Mouse (Mus musculus): ENCODE results near the gene Abcc12. TPM values are rescaled to one million over a fixed set of nuclear protein-coding genes. Genes with fewer than 3 reads are reported as not detected.

The Abcc12 gene
- total and polyA plus RNA-seq, 2 experiments from 2014 or later: 0.11 to 0.12 TPM

GRCm38 (mm10) chr8:86555564-86555963 lies 24.9 kb downstream of the Abcc12 start:
- no peaks in the 10 kb centered on the region for H3K4me1 ChIP-seq (ENCODE audit: insufficient read depth, low read length)
- H3K4me3 ChIP-seq (ENCODE audit: low read depth, low read length): no peak overlapping the region
- no peak for TF ChIP-seq CTCF (IDR thresholded peaks at IDR 0.05)
- ATAC-seq (ENCODE audit: low FRiP score) (no peak), DNase-seq (ENCODE audit: low spot score) (no peak)
- no peaks in the 10 kb centered on the region for H3K27me3 ChIP-seq (ENCODE audit: insufficient read depth, low read length)
- H3K9me3 ChIP-seq (ENCODE audit: low read length): no peaks in the 10 kb centered on the region
- H3K4me2 ChIP-seq (ENCODE audit: low read depth, low read length, poor library complexity, severe bottlenecking): no peak overlapping the region
- no peaks in the 10 kb centered on the region for H3K36me3 ChIP-seq (ENCODE audit: insufficient read depth, low read length)
- H3K9ac ChIP-seq (replicated peaks; ENCODE audit: low read length, poor library complexity, severe bottlenecking): no peak overlapping the region
- 83% methylated on average over 2 of the region's 2 CpGs for WGBS
- H3K27ac ChIP-seq (ENCODE audit: low read depth, low read length): no peak overlapping the region

DNA sequence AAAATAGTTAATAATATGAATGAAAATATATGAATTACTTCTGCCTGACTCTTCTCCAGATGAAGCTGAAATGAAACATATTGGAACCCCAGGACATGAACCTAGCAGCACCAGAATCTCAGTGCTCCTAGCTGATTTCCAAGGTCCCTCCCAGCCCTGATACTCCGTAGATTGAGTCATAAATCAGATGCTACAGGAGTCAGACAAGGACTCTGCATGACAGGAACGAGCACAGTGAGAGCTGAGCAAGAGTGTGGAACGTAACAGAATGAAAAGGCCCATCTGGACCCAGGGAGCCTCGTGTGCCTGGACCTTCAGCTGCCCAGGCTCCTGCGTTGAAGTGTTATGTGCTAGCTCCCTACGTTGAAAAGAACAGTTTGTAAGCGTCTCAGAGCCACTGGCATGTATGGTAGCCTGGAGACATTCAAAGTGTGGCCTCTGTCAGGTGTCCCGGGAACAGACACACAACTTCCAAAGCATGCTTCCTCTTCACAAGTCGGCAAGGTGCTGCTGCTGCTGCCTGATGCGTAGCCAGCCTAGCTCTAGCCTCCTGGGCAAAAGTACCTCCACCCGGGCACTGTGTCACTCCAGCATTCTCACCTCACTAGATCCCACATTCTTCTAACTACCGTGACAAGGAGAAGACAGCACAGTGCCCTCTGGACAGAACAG lies 26.1 kb downstream of the Abcc12 start:
- no peak for DNase-seq (ENCODE audit: low spot score)
- no peak for TF ChIP-seq CTCF (IDR thresholded peaks at IDR 0.05)
- Histone ChIP-seq H3K4me1 (ENCODE audit: insufficient read depth, low read length) (no peaks in the 10 kb centered on the region), H3K9ac (replicated peaks; ENCODE audit: low read length, poor library complexity, severe bottlenecking) (no peak overlapping the region), H3K36me3 (ENCODE audit: insufficient read depth, low read length) (no peaks in the 10 kb centered on the region), H3K4me2 (ENCODE audit: low read depth, low read length, poor library complexity, severe bottlenecking) (no peak overlapping the region), H3K4me3 (ENCODE audit: low read depth, low read length) (no peak overlapping the region), H3K27ac (ENCODE audit: low read depth, low read length) (no peak overlapping the region), H3K27me3 (ENCODE audit: insufficient read depth, low read length) (no peaks in the 10 kb centered on the region), H3K9me3 (ENCODE audit: low read length) (no peaks in the 10 kb centered on the region)
- 89% methylated on average over 12 of the region's 12 CpGs for WGBS
- no peak for ATAC-seq (ENCODE audit: low FRiP score)

DNA sequence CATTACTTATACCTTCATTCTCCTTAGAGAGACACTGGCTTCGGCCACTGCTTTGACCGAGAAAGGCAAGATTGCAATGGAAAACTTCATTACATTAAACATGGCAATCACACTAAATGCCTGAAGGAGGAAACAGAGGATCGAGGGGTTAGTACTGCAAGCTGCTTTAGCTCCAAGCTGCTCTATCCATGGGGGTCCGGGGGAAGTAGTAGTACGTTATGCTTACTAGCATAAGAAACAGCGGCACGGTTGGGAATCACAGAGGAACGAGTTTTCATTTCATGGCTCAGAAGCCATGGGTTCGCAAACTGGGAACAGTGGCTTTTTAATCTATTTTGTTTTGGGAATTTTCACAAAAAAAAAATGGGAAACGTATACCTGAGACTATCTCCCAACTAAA lies 30.0 kb downstream of the Abcc12 start:
- TF ChIP-seq CTCF (IDR thresholded peaks at IDR 0.05): no peak
- whole genome bisulfite sequencing: 85% methylated on average over 10 of the region's 10 CpGs
- DNase-seq (ENCODE audit: low spot score) (no peak), ATAC-seq (ENCODE audit: low FRiP score) (no peak)
- Histone ChIP-seq H3K27ac (ENCODE audit: low read depth, low read length) (no peak overlapping the region), H3K9me3 (ENCODE audit: low read length) (no peaks in the 10 kb centered on the region), H3K9ac (replicated peaks; ENCODE audit: low read length, poor library complexity, severe bottlenecking) (no peak overlapping the region), H3K36me3 (ENCODE audit: insufficient read depth, low read length) (no peaks in the 10 kb centered on the region), H3K4me3 (ENCODE audit: low read depth, low read length) (no peak overlapping the region), H3K4me1 (ENCODE audit: insufficient read depth, low read length) (no peaks in the 10 kb centered on the region), H3K27me3 (ENCODE audit: insufficient read depth, low read length) (no peaks in the 10 kb centered on the region), H3K4me2 (ENCODE audit: low read depth, low read length, poor library complexity, severe bottlenecking) (no peak overlapping the region)

DNA sequence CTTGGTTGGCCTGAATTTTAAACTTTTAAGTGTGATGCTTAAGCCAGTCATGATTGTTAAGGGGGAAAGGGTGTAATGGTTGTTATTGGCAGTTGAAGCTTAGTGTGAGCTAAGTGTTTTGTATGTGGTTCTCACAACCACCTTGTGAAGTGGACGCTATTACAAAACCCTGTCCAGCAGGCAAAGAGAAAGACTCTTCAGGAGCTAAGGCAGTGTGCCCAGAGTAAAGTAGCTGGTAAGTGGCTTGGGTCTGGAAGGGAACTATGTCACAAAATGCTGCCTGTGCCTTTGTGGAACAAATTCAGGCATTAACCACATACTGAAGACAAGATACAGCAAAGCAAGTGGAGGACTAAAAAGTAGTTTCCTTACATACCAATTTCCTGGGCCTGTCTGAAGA lies 34.5 kb downstream of the Abcc12 start:
- WGBS: 88% methylated on average over 1 of the region's 1 CpGs
- Histone ChIP-seq H3K4me2 (ENCODE audit: low read depth, low read length, poor library complexity, severe bottlenecking) (no peak overlapping the region), H3K9ac (replicated peaks; ENCODE audit: low read length, poor library complexity, severe bottlenecking) (no peak overlapping the region), H3K4me1 (ENCODE audit: insufficient read depth, low read length) (no peaks in the 10 kb centered on the region), H3K36me3 (ENCODE audit: insufficient read depth, low read length) (no peaks in the 10 kb centered on the region), H3K4me3 (ENCODE audit: low read depth, low read length) (no peak overlapping the region), H3K27ac (ENCODE audit: low read depth, low read length) (no peak overlapping the region), H3K27me3 (ENCODE audit: insufficient read depth, low read length) (no peaks in the 10 kb centered on the region), H3K9me3 (ENCODE audit: low read length) (no peaks in the 10 kb centered on the region)
- ATAC-seq (ENCODE audit: low FRiP score) (no peak), DNase-seq (ENCODE audit: low spot score) (no peak)
- TF ChIP-seq CTCF (IDR thresholded peaks at IDR 0.05): no peak

DNA sequence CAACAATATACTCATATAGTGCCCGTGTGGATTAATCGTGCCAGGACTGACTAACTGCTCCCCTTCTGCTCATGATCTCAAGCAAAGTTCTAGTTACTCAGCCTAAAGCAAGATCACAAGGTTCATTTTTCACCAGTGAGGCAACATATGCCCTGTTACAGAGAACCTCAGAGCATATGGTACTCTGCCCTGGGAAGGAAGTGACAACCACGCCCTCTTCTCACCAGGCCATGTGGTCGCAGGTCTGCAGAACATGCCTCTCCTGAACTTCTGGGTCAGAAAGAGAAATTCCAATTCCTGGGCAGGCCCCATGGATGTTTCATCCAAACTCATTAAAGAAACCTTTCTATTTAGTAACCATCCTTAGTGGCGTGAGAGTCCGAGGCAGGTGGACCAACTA lies 39.6 kb downstream of the Abcc12 start:
- no peaks in the 10 kb centered on the region for H3K9me3 ChIP-seq (ENCODE audit: low read length)
- H3K9ac ChIP-seq (replicated peaks; ENCODE audit: low read length, poor library complexity, severe bottlenecking): no peak overlapping the region
- H3K27me3 ChIP-seq (ENCODE audit: insufficient read depth, low read length): no peaks in the 10 kb centered on the region
- H3K4me2 ChIP-seq (ENCODE audit: low read depth, low read length, poor library complexity, severe bottlenecking): no peak overlapping the region
- ATAC-seq (ENCODE audit: low FRiP score) (no peak), DNase-seq (ENCODE audit: low spot score) (no peak)
- no peaks in the 10 kb centered on the region for H3K4me1 ChIP-seq (ENCODE audit: insufficient read depth, low read length)
- WGBS: 95% methylated on average over 6 of the region's 6 CpGs
- no peak overlapping the region for H3K4me3 ChIP-seq (ENCODE audit: low read depth, low read length)
- TF ChIP-seq CTCF (IDR thresholded peaks at IDR 0.05): no peak
- H3K36me3 ChIP-seq (ENCODE audit: insufficient read depth, low read length): no peaks in the 10 kb centered on the region
- H3K27ac ChIP-seq (ENCODE audit: low read depth, low read length): no peak overlapping the region

DNA sequence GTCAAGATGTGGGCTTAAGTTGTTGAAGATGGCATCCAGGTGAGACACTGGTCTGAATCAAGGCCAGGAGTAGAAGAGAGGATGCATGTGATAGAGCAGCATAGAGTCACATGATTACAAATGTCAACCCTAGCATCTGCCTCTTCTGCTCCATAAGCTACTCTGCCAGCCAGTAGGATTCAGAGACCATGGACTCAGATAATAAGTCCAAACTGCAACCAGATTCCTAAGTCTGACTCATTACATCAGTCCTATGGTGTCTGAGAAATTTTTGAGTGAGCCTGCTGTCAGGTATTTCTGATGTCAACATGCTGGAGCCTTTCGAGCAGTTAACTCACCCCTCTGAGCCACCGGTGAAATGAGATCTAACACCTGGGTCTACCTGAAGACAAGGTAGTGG lies 40.1 kb downstream of the Abcc12 start:
- Histone ChIP-seq H3K9me3 (ENCODE audit: low read length) (no peaks in the 10 kb centered on the region), H3K4me1 (ENCODE audit: insufficient read depth, low read length) (no peaks in the 10 kb centered on the region), H3K4me3 (ENCODE audit: low read depth, low read length) (no peak overlapping the region), H3K27me3 (ENCODE audit: insufficient read depth, low read length) (no peaks in the 10 kb centered on the region), H3K4me2 (ENCODE audit: low read depth, low read length, poor library complexity, severe bottlenecking) (no peak overlapping the region), H3K36me3 (ENCODE audit: insufficient read depth, low read length) (no peaks in the 10 kb centered on the region), H3K27ac (ENCODE audit: low read depth, low read length) (no peak overlapping the region), H3K9ac (replicated peaks; ENCODE audit: low read length, poor library complexity, severe bottlenecking) (no peak overlapping the region)
- 95% methylated on average over 2 of the region's 2 CpGs for WGBS
- no peak for TF ChIP-seq CTCF (IDR thresholded peaks at IDR 0.05)
- ATAC-seq (ENCODE audit: low FRiP score) (no peak), DNase-seq (ENCODE audit: low spot score) (no peak)
